Mouse (Mus musculus): ENCODE results near the gene Mat1a.

Gene Mat1a

GRCm38 (mm10) chr14:41140686-41141085 lies 35.9 kb downstream of the Mat1a start:
- DNase-seq (ENCODE audit: low spot score in 2 of 2) = no peak

- DNase-seq (ENCODE audit: low spot score in 2 of 2) = no peak
Measured at GRCm38 (mm10) chr14:41146035-41146434, 41.2 kb downstream of the Mat1a start.

- DNase-seq (ENCODE audit: low spot score in 2 of 2) = no peak
Measured at GRCm38 (mm10) chr14:41146922-41147321, 42.1 kb downstream of the Mat1a start.

GRCm38 (mm10) chr14:41147356-41147755 lies 42.5 kb downstream of the Mat1a start:
- DNase-seq (ENCODE audit: low spot score in 2 of 2) = no peak

- DNase-seq (ENCODE audit: low spot score in 2 of 2) = no peak
Measured at GRCm38 (mm10) chr14:41151220-41151898, 46.5 kb downstream of the Mat1a start, which contains the start of gene Mbl1. Mbl1 (plus strand) TSS chr14:41151458.

- DNase-seq (ENCODE audit: low spot score in 2 of 2) = no peak
Measured at GRCm38 (mm10) chr14:41160076-41160475, 55.2 kb downstream of the Mat1a start.

GRCm38 (mm10) chr14:41160743-41161142 lies 55.9 kb downstream of the Mat1a start:
- DNase-seq (ENCODE audit: low spot score in 2 of 2) = no peak

- DNase-seq (ENCODE audit: low spot score in 2 of 2) = peak in 1 of 2 experiments; percentile 27
Measured at GRCm38 (mm10) chr14:41162663-41163062, 57.8 kb downstream of the Mat1a start.

- no peak for DNase-seq (ENCODE audit: low spot score in 2 of 2)
Measured at GRCm38 (mm10) chr14:41167278-41167677, 62.4 kb downstream of the Mat1a start.

- DNase-seq (ENCODE audit: low spot score in 2 of 2) = no peak
Measured at GRCm38 (mm10) chr14:41168567-41168966, 63.7 kb downstream of the Mat1a start.

GRCm38 (mm10) chr14:41170514-41170913 lies 65.7 kb downstream of the Mat1a start:
- no peak for DNase-seq (ENCODE audit: low spot score in 2 of 2)
